Comparison of ENCODE assay signal across 27 mouse cellular contexts in genomic region chr7:122397699-122398098, GRCm38 (mm10).
DNase-seq lines count a peak whose midpoint lies in the region; ATAC-seq and TF ChIP-seq lines count a peak whose summit lies in the region.
"Had no signal": no experiment of that assay in that cellular context is flagged by ENCODE, and none has a peak within 500 bp of the region (broad histone marks: within the 10 kb centered on the region; RNA-seq: fewer than 3 reads in every experiment).

No protein-coding gene starts in this region.

- ATAC-seq in heart, embryonic 16.5 days (replicated peaks; ENCODE audit: extremely low read depth, insufficient read depth, low FRiP score), result 0 out of 2 replicates have a peak, but pooled peaks have one; percentile 37
- peak; percentile 71 for ATAC-seq in inflammation-experienced regulatory T-cells, adult 6 months
- no peak for ATAC-seq in intestine, embryonic 16.5 days
- ATAC-seq in hindbrain, postnatal 0 days, result no peak
- ATAC-seq: forebrain, embryonic 13.5 days; forebrain, embryonic 16.5 days; hindbrain, embryonic 16.5 days; intestine, embryonic 15.5 days had no signal

- no peaks in the 10 kb centered on the region for H3K9me3 ChIP-seq in heart, embryonic 16.5 days (replicated peaks; ENCODE audit: control insufficient read depth, low read length)
- no peaks in the 10 kb centered on the region for H3K9me3 ChIP-seq in CH12.LX (replicated peaks; ENCODE audit: low read length)
- H3K9me3 ChIP-seq in intestine, embryonic 16.5 days (ENCODE audit: control insufficient read depth, low read length), result no peaks in the 10 kb centered on the region
- H3K9me3 ChIP-seq in hindbrain, postnatal 0 days (ENCODE audit: low read length), result no peaks in the 10 kb centered on the region
- H3K9me3 ChIP-seq: forebrain, embryonic 10.5 days; forebrain, embryonic 13.5 days; hindbrain, embryonic 10.5 days; hindbrain, embryonic 13.5 days; intestine, embryonic 15.5 days had no signal

- no peak overlapping the region for H3K4me3 ChIP-seq in heart, embryonic 16.5 days (ENCODE audit: low read length)
- H3K4me3 ChIP-seq in CH12.LX (replicated peaks in 1 of 3; ENCODE audit: low read depth in 2 of 3, low read length in 2 of 3, poor library complexity in 1 of 3), result peak overlapping the region in 1 of 3 experiments; percentile 10
- H3K4me3 ChIP-seq in intestine, embryonic 16.5 days (ENCODE audit: low read length), result no peak overlapping the region
- no peak overlapping the region for H3K4me3 ChIP-seq in hindbrain, postnatal 0 days (ENCODE audit: low read length)
- H3K4me3 ChIP-seq: forebrain, embryonic 10.5 days; forebrain, embryonic 13.5 days; hindbrain, embryonic 10.5 days; hindbrain, embryonic 13.5 days; intestine, embryonic 15.5 days had no signal

- H3K27ac ChIP-seq in heart, embryonic 16.5 days (ENCODE audit: low read length), result no peak overlapping the region
- peak overlapping the region; percentile 97 for H3K27ac ChIP-seq in CH12.LX (ENCODE audit: insufficient read depth, low read depth)
- no peak overlapping the region for H3K27ac ChIP-seq in intestine, embryonic 16.5 days (ENCODE audit: low read length)
- no peak overlapping the region for H3K27ac ChIP-seq in hindbrain, postnatal 0 days
- H3K27ac ChIP-seq: forebrain, embryonic 10.5 days; forebrain, embryonic 13.5 days; hindbrain, embryonic 10.5 days; hindbrain, embryonic 13.5 days; intestine, embryonic 15.5 days had no signal

- 0 out of 2 replicates have a peak, but pooled peaks have one; percentile 43 for TF ChIP-seq POLR2A in CH12.LX (IDR thresholded peaks at IDR 0.05; ENCODE audit: low read depth, low read length)

- no peaks in the 10 kb centered on the region for H3K36me3 ChIP-seq in heart, embryonic 16.5 days (ENCODE audit: control insufficient read depth, insufficient read depth)
- peaks cover 14 to 34% of the 10 kb centered on the region in 2 experiments for H3K36me3 ChIP-seq in CH12.LX (replicated peaks in 1 of 2; ENCODE audit: control insufficient read depth in 1 of 2, insufficient read depth in 1 of 2, low read length in 1 of 2)
- H3K36me3 ChIP-seq in intestine, embryonic 16.5 days (ENCODE audit: control insufficient read depth, insufficient read depth, low read length), result no peaks in the 10 kb centered on the region
- no peaks in the 10 kb centered on the region for H3K36me3 ChIP-seq in hindbrain, postnatal 0 days (ENCODE audit: insufficient read depth, low read length)
- H3K36me3 ChIP-seq: forebrain, embryonic 10.5 days; hindbrain, embryonic 10.5 days; hindbrain, embryonic 13.5 days; intestine, embryonic 15.5 days had no signal

- TF ChIP-seq CTCF in CH12.LX (conservative IDR thresholded peaks at IDR 0.05 in 1 of 2, IDR thresholded peaks at IDR 0.05 in 1 of 2; ENCODE audit: low read depth in 2 of 2, low read length in 2 of 2), result no peak
- TF ChIP-seq CTCF in hindbrain, postnatal 0 days (IDR thresholded peaks at IDR 0.05; ENCODE audit: low read depth), result no peak

- peak; percentile 86 for TF ChIP-seq EP300 in CH12.LX (IDR thresholded peaks at IDR 0.05; ENCODE audit: low read length)

- in situ Hi-C loops in CH12.LX (cut with MboI; ENCODE audit: low pct_ligation_motif_present, low pct_unique_long_range_greater_than_20kb, low sequenced_read_pairs), result loop anchor here (5.0 kb wide), 1 partner anchor 40 kb away; no protein-coding TSS in a partner anchor

- no peaks in the 10 kb centered on the region for H3K4me1 ChIP-seq in heart, embryonic 16.5 days (ENCODE audit: control insufficient read depth, insufficient read depth, low read length)
- peaks cover 41 to 91% of the 10 kb centered on the region in 2 experiments for H3K4me1 ChIP-seq in CH12.LX (ENCODE audit: control insufficient read depth in 1 of 2, insufficient read depth in 2 of 2)
- H3K4me1 ChIP-seq in intestine, embryonic 16.5 days (ENCODE audit: control insufficient read depth, insufficient read depth, low read length), result no peaks in the 10 kb centered on the region
- peaks cover 4% of the 10 kb centered on the region; the same call in 1 of the 2 replicates for H3K4me1 ChIP-seq in hindbrain, postnatal 0 days (ENCODE audit: insufficient read depth, low read length)
- H3K4me1 ChIP-seq: forebrain, embryonic 10.5 days; forebrain, embryonic 13.5 days; hindbrain, embryonic 10.5 days; intestine, embryonic 15.5 days had no signal

- WGBS in heart, embryonic 16.5 days, result 76% methylated on average over 3 of the region's 3 CpGs
- 75% methylated on average over 3 of the region's 3 CpGs for WGBS in intestine, embryonic 16.5 days
- WGBS in hindbrain, postnatal 0 days, result 86% methylated on average over 3 of the region's 3 CpGs

- no peaks in the 10 kb centered on the region for H3K27me3 ChIP-seq in heart, embryonic 16.5 days (ENCODE audit: control insufficient read depth, insufficient read depth, low read length)
- H3K27me3 ChIP-seq in CH12.LX (replicated peaks), result no peaks in the 10 kb centered on the region
- no peaks in the 10 kb centered on the region for H3K27me3 ChIP-seq in intestine, embryonic 16.5 days (replicated peaks; ENCODE audit: control insufficient read depth, insufficient read depth, low read length)
- H3K27me3 ChIP-seq in hindbrain, postnatal 0 days (ENCODE audit: insufficient read depth, low read length), result no peaks in the 10 kb centered on the region
- H3K27me3 ChIP-seq: forebrain, embryonic 13.5 days; hindbrain, embryonic 13.5 days; intestine, embryonic 15.5 days had no signal

- dilution Hi-C loops in CH12.LX (cut with MboI; ENCODE audit: extremely low pct_ligation_motif_present, extremely low pct_unique_long_range_greater_than_20kb, low sequenced_read_pairs), result no loop called here

- no peak for DNase-seq in heart, adult 11 months
- DNase-seq in thymus, postnatal 0 days (ENCODE audit: low spot score), result peak; percentile 33
- DNase-seq in thymus, postnatal 4 days, result no peak
- peak; percentile 85 for DNase-seq in CH12.LX (ENCODE audit: extremely low read depth)
- no peak for DNase-seq in hindbrain, postnatal 0 days (ENCODE audit: low spot score)
- DNase-seq: adrenal gland, adult 8-10 months; adrenal gland, postnatal 25 days; B cell, adult 2 months; cerebellum, adult 11-12 months; cerebellum, adult 8-10 months; cerebellum, postnatal 10 days; cerebellum, postnatal 36 days; gastrocnemius, postnatal 10 days; gastrocnemius, postnatal 36 days; heart, postnatal 10 days; heart, postnatal 36 days had no signal

- peaks cover 66% of the 10 kb centered on the region for H3K79me2 ChIP-seq in CH12.LX (replicated peaks; ENCODE audit: control insufficient read depth, extremely low read depth, insufficient read depth, poor library complexity, severe bottlenecking)

- TF ChIP-seq RAD21 in CH12.LX (IDR thresholded peaks at IDR 0.05; ENCODE audit: low read depth, low read length), result peak; percentile 19

- no peak overlapping the region for H3K9ac ChIP-seq in heart, embryonic 16.5 days (ENCODE audit: low read length)
- peak overlapping the region; percentile 49; the same call in 1 of the 2 replicates for H3K9ac ChIP-seq in CH12.LX (ENCODE audit: insufficient read depth, low read depth)
- H3K9ac ChIP-seq in intestine, embryonic 16.5 days (ENCODE audit: low read depth, low read length), result no peak overlapping the region
- no peak overlapping the region for H3K9ac ChIP-seq in hindbrain, postnatal 0 days (replicated peaks; ENCODE audit: low read length)
- H3K9ac ChIP-seq: forebrain, embryonic 13.5 days; hindbrain, embryonic 13.5 days; intestine, embryonic 15.5 days had no signal

- no peak overlapping the region for H3K4me2 ChIP-seq in heart, embryonic 16.5 days (ENCODE audit: low read depth, low read length)
- H3K4me2 ChIP-seq in CH12.LX (ENCODE audit: insufficient read depth, low read depth, poor library complexity, severe bottlenecking), result peak overlapping the region; percentile 73
- H3K4me2 ChIP-seq in intestine, embryonic 16.5 days (ENCODE audit: low read depth, low read length), result no peak overlapping the region
- H3K4me2 ChIP-seq in hindbrain, postnatal 0 days (ENCODE audit: low read depth, low read length), result no peak overlapping the region
- H3K4me2 ChIP-seq: forebrain, embryonic 13.5 days; heart, embryonic 11.5 days; hindbrain, embryonic 13.5 days; intestine, embryonic 15.5 days had no signal

TF ChIP-seq in CH12.LX, 34 proteins besides CTCF, POLR2A, EP300 and RAD21 (continues in another document):
- TF ChIP-seq IRF4 (IDR thresholded peaks at IDR 0.05; ENCODE audit: low read depth, low read length) (peak; percentile 88), USF1 (IDR thresholded peaks at IDR 0.05; ENCODE audit: low read depth, low read length) (no peak), MEF2A (IDR thresholded peaks at IDR 0.05; ENCODE audit: borderline replicate concordance, low read depth, low read length) (peak; percentile 88), SMC3 (IDR thresholded peaks at IDR 0.05; ENCODE audit: low read depth, low read length) (no peak; the same call in 1 of the 2 replicates), POLR2AphosphoS2 (IDR thresholded peaks at IDR 0.05; ENCODE audit: low read depth, low read length) (no peak), ZNF384 (IDR thresholded peaks at IDR 0.05; ENCODE audit: low read depth, low read length) (no peak), SIN3A (IDR thresholded peaks at IDR 0.05; ENCODE audit: low read length) (no peak; the same call in 1 of the 2 replicates), TBP (conservative IDR thresholded peaks at IDR 0.05; ENCODE audit: low read depth, low read length) (peak; percentile 35; the same call in 1 of the 2 replicates), MAZ (IDR thresholded peaks at IDR 0.05; ENCODE audit: low read depth, low read length) (peak; percentile 73; the same call in 1 of the 2 replicates), ELF1 (IDR thresholded peaks at IDR 0.05; ENCODE audit: low read depth, low read length) (peak; percentile 95), CHD2 (IDR thresholded peaks at IDR 0.05; ENCODE audit: low read length) (peak; percentile 60), ZMIZ1 (IDR thresholded peaks at IDR 0.05; ENCODE audit: low read depth, low read length) (no peak), JUND (conservative IDR thresholded peaks at IDR 0.05; ENCODE audit: low read depth, low read length) (peak; percentile 68), E2F4 (IDR thresholded peaks at IDR 0.05; ENCODE audit: insufficient replicate concordance, low read depth, low read length) (no peak), NRF1 (IDR thresholded peaks at IDR 0.05; ENCODE audit: low read depth, low read length) (0 out of 2 replicates have a peak, but pooled peaks have one; percentile 13), NELFE (IDR thresholded peaks at IDR 0.05; ENCODE audit: low read depth, low read length) (no peak), USF2 (conservative IDR thresholded peaks at IDR 0.05; ENCODE audit: low read depth, low read length) (no peak), MAFK (IDR thresholded peaks at IDR 0.05; ENCODE audit: insufficient replicate concordance, low read length) (no peak), MAX (IDR thresholded peaks at IDR 0.05; ENCODE audit: low read length) (peak; percentile 29; the same call in 1 of the 2 replicates), CHD1 (IDR thresholded peaks at IDR 0.05; ENCODE audit: low read depth, low read length) (no peak), RCOR1 (conservative IDR thresholded peaks at IDR 0.05; ENCODE audit: low read depth, low read length) (peak; percentile 88), ZC3H11A (IDR thresholded peaks at IDR 0.05; ENCODE audit: low read depth, low read length) (no peak)

Comparison
In these comparisons a context has a peak if more than half of its experiments do, and no peak if none do; other contexts are left out.
1. DNase-seq: peak in thymus, postnatal 0 days (single experiment) and CH12.LX (single experiment); none in heart, adult 11 months (single experiment), thymus, postnatal 4 days (single experiment) and hindbrain, postnatal 0 days (single experiment).
2. ATAC-seq: peak in heart, embryonic 16.5 days (single experiment) and inflammation-experienced regulatory T-cells, adult 6 months (single experiment); none in intestine, embryonic 16.5 days (single experiment) and hindbrain, postnatal 0 days (single experiment).